Mouse (Mus musculus) right cerebral cortex, postnatal 25 days (tissue): ENCODE measurements around the gene Sdhb.

Source experiments
- DNase-seq: peaks from one replicate; pipeline ENCODE4 v3.0.0; 2022

Sdhb gene

GRCm38 (mm10) chr4:140949052-140949451 is 12.0 kb upstream of the Sdhb start:
- no peak for DNase-seq

- no peak for DNase-seq
Observed at GRCm38 (mm10) chr4:140949616-140950015, 11.4 kb upstream of the Sdhb start.

- no peak for DNase-seq
Observed at GRCm38 (mm10) chr4:140950574-140950973, 10.4 kb upstream of the Sdhb start.

GRCm38 (mm10) chr4:140951861-140952641 is 9.0 kb upstream of the Sdhb start:
- DNase-seq = no peak

DNA sequence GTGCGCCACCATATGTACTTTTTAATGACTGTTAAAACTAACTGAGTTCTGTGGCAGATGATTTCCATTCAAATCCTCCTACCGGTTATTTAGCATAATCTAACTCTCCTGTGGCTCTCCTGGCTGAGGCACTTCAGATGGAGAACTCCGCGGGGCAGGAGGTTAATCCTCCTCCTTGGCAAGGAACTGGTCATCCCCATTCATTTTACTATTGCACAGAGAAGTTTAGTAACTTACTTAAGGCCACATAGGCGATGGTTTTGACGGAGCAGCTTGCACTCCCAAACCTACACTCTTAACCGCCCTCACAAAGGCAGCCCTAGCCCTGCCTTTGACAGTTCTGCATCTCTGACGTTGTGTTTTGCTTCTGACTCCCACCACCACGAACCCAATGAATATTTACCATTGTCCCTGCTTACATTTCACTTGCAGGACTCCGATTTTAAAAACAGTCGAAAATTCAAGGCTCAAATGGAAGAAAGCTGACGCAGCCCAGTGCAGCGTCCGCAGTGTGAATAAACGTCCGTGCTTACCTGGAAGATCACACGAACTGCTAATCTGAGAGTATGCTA is 3.8 kb upstream of the Sdhb start:
- no peak for DNase-seq

DNA sequence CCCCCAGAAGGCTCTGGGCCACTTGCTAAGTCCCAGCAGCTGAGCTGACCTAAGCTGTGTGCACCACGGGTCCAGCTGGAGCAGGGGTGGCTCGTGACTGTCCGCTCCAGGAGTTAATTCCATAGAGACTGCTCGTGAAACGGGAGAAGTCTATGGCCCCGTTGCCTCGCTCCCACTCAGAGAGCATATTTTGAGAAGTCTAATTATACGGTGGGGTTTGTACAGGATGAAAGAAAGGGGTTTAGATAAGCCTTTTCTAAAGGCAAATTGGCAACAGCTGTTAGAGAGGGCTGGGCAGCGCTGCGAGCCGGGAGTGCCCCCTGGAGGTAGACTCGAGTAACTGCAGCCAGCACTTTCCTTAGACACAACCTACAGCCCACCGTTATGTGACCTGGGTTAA is 3.3 kb upstream of the Sdhb start:
- DNase-seq = peak; percentile 77

DNA sequence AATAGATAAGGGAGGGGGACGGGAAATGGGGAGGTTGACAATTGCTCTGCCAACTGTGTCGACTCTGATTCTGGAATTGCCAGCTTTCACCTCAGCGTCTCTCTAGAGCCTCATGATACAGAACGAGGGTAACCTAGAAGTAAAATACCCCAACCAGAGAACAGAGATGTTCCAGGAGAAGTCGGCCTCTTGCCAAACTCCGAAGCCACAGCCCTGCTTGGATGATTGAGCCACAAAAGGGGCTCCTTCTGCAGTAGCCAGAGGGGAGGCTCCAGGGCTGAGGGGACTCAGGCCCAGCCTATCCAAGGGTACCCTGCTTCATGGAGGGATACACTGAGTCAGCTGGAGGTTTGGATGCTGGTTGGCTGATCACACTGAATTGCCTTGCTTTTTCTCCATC is 2.7 kb upstream of the Sdhb start:
- no peak for DNase-seq

GRCm38 (mm10) chr4:140959128-140959679 is 1.8 kb upstream of the Sdhb start:
- no peak for DNase-seq

- no peak for DNase-seq
Observed at GRCm38 (mm10) chr4:140959715-140960479, 1.1 kb upstream of the Sdhb start.

DNA sequence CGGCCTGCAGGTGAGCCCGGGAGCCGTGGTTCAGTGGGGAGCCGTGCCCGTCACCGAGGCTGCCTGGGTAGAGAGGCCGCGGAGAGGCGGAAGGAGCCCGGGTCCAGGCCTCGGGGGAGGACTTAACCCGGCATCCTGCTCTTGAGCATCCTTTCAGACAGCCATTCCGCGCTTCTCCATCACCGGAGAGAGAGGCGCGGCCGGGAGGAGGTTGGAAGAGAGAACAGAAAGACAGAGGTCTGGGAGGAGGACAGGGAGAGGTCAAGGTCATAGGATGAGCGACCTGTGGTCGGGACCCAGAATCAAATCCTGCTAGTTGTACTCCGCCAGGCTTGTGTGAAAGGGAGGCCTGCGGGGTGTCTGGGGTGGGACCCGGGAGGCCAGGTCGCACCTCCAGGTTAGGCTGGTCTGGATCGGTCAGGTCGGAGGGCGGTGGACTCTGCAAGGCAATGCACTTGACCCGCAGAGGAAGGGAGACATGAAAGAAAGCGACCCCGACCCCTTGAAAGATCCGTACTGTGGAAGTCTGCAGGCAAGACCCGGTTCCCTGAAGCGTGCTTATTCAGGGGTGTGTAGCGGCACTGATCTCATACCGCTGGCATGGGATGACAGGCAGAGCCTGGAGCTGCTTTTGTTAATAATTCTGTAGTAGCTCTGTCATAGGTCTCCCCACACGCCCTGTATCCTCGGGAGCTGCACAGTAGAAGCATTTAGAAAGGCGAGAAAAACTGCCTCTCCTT is 634 bp downstream of the Sdhb start:
- DNase-seq = peak; percentile 36

- no peak for DNase-seq
Observed at GRCm38 (mm10) chr4:140962207-140962909, 1.4 kb downstream of the Sdhb start.

DNA sequence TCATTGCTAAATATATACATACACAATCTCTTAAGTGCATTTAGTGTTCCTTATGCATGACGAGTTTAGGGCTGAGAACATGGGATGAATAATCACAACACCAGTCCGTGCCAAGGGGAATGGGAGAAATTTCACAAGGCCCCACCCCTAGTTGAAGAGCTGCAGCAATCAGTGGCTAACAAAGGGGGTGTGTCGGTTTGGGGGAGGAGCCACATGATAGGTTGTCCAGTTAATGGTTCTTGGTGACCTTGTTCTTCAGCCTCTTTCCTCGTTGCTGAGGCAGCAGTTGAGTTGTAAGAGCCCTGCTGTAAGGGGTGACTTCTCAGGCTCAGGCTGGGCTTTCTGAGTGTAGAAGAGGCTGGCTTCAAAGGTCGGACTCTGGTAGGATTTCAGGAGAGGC is 1.9 kb downstream of the Sdhb start:
- no peak for DNase-seq

GRCm38 (mm10) chr4:140963941-140964597 is 3.1 kb downstream of the Sdhb start:
- DNase-seq = no peak

- DNase-seq = peak; percentile 63
Observed at GRCm38 (mm10) chr4:140964620-140965019, 3.6 kb downstream of the Sdhb start.

- no peak for DNase-seq
Observed at GRCm38 (mm10) chr4:140967386-140968159, 6.6 kb downstream of the Sdhb start.

DNA sequence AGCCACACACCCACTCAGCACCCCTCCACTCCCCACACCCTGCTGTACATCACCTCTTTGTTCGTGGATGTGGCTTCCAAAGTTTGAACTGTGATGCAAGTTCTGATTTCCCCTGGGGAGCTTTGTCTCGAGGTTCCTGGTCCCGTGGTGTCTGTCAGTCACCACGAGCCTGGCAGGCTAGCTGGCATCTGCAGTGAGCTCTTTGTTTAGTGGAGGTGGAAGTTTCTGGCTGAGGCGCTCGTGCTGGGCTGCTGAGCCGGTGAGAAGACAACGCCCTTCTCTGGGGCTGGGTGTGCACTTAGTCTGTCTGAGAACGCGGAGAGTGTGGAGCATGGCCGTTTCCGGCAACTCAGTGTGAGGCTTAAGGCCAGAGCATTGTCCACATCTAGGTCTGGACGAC is 10.7 kb downstream of the Sdhb start:
- DNase-seq = no peak

- no peak for DNase-seq
Observed at GRCm38 (mm10) chr4:140974408-140974807, 13.4 kb downstream of the Sdhb start.

DNA sequence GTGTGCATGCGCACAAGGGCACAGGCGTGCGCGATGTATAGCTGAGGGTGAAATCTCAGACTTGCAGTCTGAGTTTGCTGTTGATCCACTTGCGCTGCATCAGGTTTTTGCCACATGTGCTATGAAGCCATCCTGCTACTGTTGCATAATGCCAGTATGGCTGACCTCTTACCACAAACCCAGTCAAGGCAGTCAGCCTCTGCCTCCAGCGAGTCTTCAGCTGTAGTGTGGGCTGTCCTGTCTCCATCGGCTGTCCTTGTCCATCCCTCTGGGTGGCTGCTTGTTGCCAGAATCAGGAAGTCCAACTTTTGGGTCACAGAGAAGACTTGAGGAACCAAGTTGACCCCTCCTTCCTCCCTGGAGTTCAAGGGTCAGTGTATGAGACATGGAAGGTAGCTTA is 14.4 kb downstream of the Sdhb start:
- no peak for DNase-seq

DNA sequence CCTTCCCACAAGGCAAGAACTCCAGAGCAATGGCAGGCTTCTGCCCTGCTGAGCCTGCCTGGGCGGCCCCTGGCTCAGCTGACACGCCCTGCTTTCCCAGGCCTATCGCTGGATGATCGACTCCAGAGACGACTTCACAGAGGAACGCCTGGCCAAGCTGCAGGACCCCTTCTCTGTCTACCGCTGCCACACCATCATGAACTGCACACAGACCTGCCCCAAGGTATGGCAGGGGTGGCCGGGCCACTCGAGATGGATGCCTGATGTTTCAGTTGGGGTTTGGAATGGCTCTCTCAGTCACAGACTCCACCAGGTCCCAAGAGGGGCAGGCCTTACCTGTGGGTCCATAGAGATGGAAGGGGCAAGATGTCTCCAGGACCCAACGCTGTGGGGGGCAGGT is 16.3 kb downstream of the Sdhb start:
- no peak for DNase-seq

DNA sequence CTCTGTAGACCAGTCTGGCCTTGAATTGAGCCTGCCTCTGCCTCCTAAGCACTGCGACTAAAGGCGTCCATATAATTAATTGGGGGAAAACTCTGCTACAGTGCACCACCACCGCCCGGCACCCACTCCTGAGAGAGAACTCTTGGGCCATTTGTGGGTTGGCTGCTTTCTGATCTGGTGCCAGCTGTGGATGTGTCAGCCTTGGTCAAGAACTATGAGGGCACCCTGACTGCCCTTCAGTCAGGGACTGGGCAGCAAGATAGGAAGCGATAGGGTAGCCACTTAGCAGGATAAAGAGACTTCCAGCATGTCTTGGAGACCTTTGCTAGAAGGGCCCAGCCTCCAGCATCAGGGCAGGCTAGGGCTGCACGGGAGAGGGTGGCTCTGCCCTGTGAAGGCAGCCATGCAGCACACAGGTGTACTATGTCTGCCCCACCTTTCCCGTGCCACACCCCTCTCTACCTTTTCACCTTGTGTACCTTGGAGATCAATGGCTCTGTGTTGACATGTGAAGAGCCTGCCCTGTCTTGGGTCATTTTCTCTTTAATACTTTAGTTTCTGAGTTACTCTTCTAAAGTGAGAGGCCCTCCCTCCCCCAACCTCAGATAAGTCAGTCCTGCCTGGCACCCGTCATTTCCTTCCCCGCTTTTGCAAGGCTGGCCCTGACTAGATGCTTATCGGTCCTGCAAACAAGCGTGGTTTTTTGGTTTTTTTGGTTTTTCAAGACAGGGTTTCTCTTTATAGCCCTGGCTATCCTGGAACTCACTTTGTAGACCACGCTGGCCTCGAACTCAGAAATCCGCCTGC is 17.1 kb downstream of the Sdhb start:
- no peak for DNase-seq
